Mouse (Mus musculus) NIH3T3 (cell line): Measurements from ENCODE around the gene Ren1.
"Not testable (repeated sequence)": the region's sequence is repeated elsewhere in the genome, so short reads cannot be mapped to it uniquely, and the experiment has no call there.

Experiments used
- DNase-seq: peaks from one replicate; pipeline ENCODE4 v3.0.0-alpha.2; 2012; ENCODE audit warnings: low read depth

The Ren1 gene

DNA sequence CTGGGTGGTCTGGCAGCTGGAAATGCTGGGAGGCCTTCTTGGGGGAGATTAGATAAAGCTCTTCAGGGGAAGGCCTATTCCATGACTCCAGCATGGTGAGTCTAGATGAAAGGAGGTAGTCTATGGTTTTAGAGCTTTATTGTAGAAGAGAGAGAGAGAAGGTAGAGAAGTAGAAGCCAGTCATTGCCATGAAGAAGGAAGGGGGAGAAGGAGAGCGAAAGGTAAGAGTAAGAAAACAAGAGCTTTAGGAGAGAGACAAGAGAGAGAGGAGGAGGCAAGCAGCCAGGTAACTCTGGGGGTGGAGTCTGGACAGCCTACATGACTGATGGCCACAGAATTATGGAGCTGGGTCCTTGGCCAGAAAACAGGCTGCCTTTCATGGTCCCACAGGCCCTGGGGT lies at the start of gene Ren1:
Gene Ren1 (plus strand): TSS at position 301 of the 400 bp plus-strand sequence.
- no peak for DNase-seq

DNA sequence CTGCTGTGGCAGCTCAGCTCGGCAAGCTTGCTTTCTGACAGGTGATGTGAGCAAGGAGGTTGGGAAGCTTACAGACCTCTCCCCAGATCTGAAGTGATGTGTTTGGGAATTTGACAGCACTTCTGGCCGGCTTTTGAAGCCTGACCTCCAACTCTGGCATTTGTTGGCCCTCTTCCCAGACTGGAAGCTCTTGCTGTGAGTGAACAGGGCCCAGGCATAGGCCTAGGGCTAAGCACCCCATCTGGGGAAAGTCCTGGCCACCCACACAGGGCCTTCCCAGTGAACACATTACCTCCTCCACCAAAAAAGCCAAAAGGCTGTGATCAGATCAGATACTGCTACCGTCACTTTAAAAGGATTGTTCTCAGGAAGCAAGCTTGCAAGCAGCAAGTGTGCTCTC lies 47.8 kb upstream of the Ren1 start:
- peak; percentile 76 for DNase-seq

DNA sequence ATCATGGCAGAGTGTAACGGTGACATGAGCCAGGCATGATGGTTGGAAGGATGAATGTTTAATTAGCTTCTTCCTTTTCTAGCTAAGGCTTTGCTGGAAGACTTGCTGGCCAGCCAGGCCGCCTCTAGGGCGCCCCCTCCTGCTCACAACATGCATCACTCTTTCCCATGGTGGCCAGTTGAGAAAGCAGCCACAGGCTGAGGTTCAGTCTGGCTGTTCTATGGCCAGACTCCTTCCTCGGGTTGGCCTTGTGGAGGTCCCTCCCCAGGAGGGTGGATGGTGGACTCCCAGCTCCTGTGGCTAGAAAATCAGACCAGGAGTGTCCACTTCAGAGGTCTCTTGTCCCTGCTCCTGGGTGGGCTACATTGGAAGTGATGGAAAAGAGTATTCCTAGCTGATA lies 43.5 kb upstream of the Ren1 start:
- peak; percentile 77 for DNase-seq

DNA sequence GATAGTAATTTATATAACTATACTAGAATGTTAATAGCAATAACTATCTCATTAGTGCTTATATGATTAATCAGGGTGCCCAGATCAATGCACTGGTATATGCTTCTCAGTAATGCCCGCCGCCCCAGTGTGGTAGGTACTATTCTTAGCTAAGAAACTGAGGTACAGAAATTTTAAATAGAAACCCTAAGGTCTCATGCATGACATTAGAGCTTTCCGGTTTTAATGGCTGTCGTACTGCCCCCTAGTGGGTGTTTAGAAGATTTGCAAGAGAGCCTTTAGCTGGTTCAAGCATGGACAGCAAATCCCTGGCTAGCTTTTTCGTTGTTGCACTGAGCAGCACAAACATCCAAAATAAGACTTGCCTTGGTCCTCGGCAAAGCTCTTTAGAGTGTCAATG lies 43.0 kb upstream of the Ren1 start:
- peak; percentile 83 for DNase-seq

DNA sequence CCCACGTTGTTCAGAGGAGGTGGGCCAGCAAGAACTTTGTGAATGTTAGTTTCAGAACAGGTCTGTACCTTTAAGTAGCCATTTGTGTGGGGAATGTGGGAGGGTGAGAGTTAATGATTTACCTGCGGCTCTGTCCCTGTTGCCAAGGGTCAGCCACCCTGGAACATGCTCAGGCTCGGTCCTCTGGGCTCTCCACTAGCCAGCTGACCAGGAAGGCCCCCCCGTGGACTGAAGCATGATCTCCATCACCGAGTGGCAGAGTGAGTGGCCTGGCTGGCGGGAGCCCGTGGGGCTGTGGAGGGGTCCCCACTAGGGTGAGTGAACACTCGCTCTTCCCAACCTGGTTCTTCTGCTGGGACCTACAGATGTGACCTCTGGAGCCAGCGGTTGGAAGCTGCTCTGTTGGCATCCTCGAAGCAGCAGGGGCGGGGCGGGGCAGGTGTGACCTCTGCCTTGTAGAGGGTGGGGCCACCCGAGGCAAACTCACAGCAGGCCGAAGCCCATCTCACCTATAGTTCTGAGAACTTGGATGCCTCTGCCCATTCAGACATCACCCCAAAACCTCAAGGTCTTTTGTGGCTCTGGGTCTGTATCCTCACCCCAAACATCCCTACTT lies 40.5 kb upstream of the Ren1 start, which contains the start of gene Golt1a:
Gene Golt1a (plus strand): TSS at position 149 of the 616 bp plus-strand sequence.
- no peak for DNase-seq

DNA sequence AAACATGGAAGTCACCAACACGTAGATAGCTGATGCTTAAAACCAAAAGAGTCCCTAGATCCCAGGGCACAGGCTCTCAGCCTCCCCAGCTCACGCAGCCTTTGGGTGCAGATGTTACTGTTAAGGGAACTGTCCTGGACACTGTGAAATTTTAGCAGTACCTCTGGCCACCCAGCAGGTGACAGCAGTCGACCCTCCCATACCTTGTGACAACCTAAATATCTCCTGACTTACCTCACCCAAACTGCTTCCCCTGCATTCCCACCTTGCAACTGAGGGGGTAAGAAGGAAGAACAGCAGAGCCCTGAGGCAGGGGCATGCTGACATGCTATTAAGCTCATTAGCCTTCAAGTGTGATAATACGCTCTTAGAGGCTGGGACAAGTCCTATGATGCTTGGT lies 39.1 kb upstream of the Ren1 start:
- DNase-seq = no peak

DNA sequence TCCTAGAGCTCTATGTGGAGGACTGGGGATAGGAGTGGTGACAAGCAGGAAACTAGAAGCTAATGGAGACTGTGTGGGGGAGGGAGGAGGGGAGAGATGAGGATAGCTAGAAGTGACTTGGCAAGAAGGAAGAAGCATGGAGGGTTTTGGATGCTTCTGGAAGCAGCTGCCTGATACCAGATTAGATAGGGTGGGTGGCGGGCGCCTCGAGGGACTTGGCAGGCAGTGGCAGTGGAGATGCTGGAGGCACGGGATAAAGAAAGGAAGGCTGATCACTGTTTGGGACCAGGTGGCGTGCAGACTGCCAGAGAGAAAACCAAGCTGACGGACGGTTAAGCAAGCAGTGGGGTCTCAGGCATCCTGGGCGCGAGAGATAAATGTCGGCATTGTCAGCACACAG lies 38.4 kb upstream of the Ren1 start:
- DNase-seq = no peak

DNA sequence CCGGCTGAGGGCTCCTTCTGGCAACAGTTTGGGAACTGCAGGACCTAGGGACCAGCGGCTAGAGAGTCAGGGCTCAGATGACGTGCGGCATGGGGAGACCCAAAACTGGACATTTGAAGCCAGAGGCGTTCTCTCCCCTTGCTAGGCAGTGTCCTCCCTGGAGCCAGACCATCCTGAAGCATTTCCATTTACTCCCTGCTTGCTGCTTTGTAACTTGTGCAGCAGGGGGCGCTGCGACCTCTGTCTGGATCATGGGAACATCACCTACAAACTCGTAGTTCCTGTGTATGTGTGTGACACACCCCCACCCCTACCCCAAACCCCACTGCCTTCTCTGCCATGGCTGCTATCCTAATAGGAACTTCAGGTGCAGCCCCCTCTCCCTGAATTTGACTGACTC lies 35.9 kb upstream of the Ren1 start:
- peak; percentile 53 for DNase-seq

DNA sequence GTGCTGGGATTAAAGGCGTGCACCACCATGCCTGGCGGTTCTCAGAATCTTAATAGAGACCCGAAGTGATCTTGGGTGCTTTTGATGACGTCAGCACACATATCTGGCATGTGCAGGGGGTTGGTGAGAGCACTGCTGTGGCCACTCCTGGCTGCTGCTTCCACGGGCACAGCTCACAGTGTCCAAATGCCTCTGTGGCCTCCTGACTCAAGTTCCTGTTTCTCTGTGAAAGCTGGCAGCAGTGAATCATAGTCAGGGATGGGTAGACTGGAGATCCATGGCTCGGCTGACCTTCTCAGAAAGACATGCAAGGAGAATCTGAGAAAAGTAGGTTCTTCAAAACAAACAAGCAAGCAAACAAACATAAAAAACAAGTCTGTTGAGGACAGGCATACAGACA lies 34.5 kb upstream of the Ren1 start:
- DNase-seq = no peak

DNA sequence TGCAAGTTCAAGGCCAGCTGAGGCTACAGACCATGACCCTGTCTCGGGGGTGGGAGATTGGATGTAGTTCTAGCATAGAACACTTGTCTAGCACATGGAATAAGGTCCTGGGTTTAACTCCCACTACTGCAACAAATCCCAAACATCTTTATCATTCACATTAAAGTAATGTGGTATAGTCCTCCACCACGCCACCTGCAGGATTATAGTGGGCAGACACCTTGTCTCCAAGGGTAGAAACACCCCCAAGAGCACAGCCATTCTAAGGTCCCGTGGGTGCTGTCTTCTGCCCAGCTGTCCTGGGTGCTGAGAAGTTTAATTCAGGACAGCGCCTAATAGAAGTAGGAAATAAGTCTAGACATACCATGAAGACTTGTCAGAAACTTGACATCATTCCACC lies 33.7 kb upstream of the Ren1 start:
- no peak for DNase-seq

DNA sequence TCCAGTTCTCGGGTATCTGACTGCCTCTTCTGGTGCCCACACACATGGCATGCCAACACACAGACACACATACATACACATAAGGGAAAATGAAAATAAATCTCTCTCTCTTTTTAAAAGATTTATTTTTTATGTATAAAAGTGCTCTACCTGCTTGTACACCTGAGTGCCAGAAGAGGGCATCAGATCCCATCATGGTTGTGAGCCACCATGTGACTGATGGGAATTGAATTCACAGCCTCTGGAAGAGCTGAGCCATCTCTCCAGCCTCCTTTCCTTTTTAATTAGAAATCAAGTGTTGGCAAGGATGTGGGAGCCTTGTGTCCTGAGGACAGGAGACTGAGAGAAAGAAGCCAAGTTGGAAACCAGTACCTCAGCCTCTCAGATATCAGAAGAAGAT lies 33.2 kb upstream of the Ren1 start:
- DNase-seq = no peak

DNA sequence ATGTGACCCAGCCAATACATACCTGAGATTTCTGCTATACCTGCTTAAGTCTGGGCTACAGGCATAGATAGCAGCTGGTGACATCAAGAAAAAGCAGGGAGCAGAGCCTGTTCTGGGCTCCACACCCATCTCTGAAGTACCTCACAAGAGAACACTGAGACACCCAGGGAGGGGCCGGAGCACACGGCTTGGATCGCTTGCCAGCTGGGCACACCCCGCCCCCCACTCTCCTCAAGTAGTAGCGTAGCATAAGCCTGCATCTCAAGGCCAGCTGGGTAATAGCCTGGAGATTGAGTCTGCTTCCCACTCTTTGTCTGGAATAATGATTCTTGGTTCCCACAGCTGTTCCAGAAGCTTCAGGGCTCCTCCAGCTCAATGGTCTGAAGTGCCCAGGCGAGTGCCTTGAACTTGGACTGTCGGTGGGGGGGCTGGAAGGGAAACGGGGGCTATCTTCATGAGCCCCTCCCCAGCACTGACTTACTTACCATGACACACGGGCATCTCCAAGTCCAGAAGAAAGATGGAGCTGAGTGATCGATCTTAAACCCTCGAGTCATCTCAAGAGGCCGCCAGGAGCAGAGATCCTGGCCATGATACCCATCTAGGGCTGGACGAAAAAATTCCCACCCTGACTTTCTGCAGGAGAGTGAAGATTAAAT lies 28.9 kb upstream of the Ren1 start, which contains the start of gene Kiss1:
Gene Kiss1 (plus strand): TSS at position 609 of the 659 bp plus-strand sequence.
- DNase-seq = no peak

DNA sequence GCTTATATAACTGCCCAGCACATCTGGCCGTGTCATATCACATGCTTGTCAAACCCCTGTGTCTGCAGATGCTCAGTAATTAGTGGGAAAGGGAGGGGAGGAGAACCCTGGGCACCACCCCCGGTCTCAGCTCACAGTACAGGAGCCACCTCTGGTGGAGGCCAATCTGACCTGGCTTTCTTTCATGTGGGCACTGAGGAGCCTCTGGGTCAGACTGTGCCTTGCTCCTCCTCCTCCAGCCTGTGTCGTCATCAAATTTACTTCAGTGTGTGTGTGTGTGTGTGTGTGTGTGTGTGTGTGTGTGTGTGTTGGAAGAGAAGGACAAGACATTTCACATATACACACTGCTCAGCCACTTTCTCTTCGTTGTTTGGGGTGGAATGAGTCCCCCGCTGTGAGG lies 27.0 kb upstream of the Ren1 start:
- no peak for DNase-seq

DNA sequence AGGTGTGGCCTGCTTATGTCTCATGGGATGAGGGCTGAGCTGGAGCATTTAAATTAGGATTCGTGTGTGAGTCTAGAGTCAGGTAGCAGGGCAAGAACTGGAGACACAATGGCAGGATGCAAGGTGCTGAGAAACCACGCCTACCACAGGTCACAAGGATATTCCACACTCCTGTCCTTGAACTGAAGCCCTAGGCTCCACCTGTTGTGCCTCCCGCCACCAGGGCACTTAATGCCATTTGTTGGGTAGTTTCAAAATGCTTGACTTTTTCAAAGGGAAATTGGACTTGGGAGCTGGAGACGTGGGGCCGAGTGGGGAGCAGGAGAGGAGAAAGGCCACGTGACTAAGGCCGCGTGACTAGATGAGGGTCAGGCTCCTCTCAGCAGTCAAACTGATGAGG lies 24.4 kb upstream of the Ren1 start:
- DNase-seq = no peak

DNA sequence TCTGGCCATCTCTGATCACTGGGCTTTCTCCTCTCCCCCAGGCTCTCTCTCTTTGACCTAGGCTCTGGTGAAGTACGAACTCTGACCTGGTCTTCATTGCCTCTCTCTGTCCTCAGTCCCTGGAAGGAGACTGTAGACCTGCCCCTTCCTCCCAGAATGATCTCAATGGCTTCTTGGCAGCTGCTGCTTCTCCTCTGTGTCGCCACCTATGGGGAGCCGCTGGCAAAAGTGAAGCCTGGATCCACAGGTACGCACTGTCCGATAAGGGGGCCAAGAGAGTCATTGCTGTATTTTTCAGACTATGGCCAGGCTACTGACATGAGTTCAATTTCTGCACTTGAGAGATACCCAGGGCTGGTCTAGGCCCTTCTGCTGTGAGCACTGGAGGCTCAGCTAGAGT lies 23.2 kb upstream of the Ren1 start:
- DNase-seq = no peak

DNA sequence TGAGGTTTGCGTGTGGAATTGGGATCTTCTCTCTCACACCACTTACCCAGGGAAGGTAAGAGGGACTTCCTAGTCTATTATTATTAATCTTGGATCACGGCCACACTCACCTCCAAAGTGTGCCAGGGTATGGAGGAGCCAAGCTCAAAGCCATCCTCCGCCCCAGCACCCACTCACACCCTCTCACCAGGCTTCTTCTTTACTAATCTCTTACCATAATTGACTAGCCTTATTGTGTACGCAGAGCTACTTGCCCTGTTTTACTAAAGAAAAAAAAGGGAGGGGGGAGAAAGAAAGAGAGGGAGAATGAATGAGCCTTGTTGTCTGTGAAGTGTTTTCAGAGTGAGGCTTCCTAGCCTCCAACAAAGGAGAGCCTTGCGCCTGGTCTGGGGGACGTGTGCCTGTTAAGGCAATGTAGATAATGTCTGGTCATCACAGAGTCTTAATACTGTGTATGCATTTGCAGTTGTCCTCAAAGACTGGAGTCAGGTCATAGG lies 22.0 kb upstream of the Ren1 start:
- DNase-seq = no peak

DNA sequence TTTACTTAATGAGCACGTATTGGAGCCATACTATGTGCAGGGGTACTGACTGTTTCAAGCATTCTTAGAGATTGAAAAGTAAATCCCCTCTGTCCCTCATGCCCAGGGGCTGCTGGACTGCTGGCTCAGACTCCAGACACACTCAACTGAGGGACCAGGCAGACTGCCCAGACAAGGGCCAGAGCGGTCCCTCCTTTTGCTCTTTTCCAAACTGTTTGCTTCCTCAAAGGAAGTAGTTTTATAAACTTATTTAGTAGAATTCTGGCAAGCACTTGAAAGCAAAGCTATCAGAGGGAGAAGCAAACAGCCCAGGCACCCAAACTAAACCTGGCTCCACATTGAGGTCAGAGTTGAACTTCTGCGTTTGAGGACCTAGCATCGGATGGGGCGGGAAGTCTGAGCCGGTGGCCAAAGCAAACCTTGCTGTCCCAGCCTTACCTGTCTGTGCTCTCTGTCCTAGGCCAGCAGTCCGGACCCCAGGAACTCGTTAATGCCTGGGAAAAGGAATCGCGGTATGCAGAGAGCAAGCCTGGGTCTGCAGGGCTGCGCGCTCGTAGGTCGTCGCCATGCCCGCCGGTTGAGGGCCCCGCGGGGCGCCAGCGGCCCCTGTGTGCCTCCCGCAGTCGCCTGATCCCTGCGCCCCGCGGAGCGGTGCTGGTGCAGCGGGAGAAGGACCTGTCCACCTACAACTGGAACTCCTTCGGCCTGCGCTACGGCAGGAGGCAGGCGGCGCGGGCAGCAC lies 21.2 kb upstream of the Ren1 start:
- DNase-seq = no peak

DNA sequence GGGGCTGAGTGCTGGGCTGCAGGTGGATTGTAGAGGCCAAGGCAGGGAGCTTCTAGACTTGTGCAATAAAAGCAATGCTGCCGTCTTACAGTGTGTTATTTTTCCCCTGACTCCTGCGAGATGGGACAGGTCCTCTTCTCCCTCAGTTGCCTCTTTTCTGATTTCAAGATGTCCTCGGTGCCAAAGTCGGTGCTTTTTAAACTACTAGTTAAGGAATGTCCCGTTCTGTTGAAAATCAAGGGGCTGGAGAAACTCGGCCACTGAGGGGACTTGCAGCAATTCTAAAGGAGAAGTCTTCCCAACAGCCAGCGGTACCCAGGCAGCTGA lies 20.7 kb upstream of the Ren1 start:
- DNase-seq = no peak

DNA sequence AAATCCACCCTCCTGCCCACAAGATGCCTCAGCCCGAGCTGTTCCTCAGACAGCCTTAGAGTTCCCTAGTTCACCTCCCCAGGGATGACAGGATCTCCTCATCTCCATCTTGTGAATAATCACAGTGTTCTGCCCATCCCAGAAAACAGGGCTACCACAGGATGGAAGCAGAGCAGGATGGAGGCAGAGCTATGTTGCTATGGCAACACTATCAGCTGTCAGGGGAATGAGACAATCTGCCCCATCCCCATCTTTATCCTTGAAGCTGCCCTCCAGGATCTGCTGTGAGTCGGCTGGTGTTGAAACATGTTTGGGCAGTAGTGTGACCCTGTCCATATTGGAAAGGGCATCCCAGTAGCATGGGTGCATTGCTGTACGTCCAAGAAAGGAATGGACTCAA lies 19.2 kb upstream of the Ren1 start:
- no peak for DNase-seq

DNA sequence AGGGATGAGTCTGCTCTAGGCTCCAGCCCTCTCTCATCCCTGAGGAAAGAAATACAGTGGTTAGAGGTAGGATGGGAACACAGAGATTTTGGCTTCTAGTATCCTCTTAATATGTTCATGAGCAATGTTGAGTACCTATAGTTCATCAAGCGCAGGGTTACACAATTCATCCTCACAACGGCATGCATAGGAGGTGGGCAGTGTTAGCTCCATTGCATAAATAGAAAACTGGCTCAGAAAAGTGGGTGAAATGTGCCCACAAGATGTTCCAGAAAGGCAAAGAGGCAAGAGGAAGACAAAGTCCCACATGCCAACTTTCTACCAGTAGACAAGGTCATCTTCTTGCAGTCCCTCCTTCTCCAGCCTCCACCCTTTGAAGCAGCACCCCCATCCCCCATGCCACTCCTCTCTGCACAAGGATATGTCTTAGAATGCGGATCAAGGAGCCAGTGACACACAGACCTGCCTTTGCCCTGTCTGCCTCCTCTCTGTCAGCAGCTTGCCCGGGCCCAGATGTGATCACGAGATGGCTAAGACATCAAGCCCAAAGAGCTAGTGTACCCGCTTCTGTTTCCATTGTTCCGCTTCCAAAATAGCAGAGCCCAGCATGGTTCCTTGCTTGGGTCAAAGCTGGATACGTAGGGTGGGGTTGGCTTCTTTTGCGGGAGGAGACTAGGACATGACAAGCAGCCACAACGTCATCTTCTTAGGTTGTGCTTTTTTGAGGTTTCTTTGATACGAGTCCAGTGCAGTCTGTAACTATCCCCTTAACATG lies 17.5 kb upstream of the Ren1 start:
- no peak for DNase-seq

DNA sequence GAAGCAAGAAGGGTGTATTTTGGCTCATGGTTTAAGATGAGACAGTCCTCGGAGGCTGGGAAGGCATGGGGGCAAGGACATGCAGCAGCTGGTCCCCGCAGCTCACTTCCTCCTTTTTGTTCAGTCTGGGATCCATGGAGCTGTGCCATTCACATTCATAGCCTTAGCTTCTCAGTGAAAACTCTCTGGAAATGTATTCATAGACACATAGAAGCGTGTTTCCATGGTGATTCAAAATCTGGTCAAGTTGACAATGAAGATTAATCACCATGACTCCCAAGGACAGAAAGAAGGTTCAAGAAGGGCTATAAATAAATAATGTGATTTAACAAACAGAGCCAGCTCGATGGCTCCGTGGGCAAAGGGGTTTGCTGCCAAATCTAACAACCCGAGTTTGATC lies 16.4 kb upstream of the Ren1 start:
- DNase-seq = no peak

DNA sequence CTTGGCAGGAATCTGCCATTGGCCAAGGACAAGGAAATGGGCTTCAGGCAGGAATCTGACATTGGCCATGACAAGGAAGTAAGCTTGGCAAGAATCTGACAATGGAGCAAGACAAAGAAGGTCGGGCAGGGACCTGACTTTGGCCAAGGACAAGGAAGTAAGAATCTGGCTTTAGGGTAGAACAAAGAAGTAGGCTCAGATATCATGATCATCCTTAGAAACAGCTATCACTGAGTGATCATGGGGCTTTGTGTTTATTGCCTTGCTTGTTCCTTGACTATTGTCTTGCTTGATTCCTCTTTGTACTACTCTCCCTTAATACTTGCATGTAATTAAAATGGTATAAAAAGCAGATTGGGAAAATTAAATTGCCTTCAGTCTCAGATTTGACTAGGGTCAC lies 9.9 kb upstream of the Ren1 start:
- DNase-seq = not testable (repeated sequence)

DNA sequence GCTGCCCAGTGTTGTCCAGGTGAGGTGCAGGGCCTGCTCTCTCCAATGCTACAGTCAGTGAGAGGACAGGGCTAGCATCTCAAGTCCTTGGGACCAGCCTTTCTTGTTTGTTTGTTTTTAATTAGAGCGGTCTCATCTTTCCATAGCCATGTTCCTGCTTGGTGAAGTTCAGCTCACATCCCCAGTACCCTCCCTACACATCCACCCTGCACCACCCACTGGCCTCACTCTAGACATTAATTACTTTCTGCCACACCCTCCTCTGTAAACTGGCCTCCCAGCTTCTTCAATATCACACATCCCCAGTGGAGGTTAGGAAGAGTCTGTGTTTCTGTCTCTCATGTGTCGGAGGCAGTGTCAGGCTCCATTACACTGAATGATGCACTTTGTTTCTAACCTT lies 6.0 kb upstream of the Ren1 start:
- DNase-seq = no peak
